Mouse (Mus musculus): ENCODE measurements around the gene Numbl. TPM values are rescaled to one million over a fixed set of nuclear protein-coding genes. Genes with fewer than 3 reads are reported as not detected.

Gene Numbl
- total and polyA plus RNA-seq, 3 experiments = 3.7 to 9.7 (median 6.1) TPM

GRCm38 (mm10) chr7:27224877-27225575 is 33.2 kb upstream of the Numbl start:
- WGBS = 67% methylated on average over 11 of the region's 11 CpGs
- Histone ChIP-seq H3K36me3 (ENCODE audit: control insufficient read depth, insufficient read depth, low read length) (no peaks in the 10 kb centered on the region), H3K4me1 (ENCODE audit: control insufficient read depth, insufficient read depth, low read length) (peaks cover 24% of the 10 kb centered on the region), H3K9ac (ENCODE audit: low read depth, low read length) (peak overlapping the region; percentile 50), H3K27me3 (ENCODE audit: control insufficient read depth, insufficient read depth, low read length) (no peaks in the 10 kb centered on the region), H3K79me2 (replicated peaks; ENCODE audit: control insufficient read depth, insufficient read depth, low read length) (peaks cover 3% of the 10 kb centered on the region; the same call in 1 of the 2 replicates), H3K4me3 (no peak overlapping the region), H3K27ac (no peak overlapping the region; the same call in 1 of the 2 replicates)
- TF ChIP-seq EP300 (IDR thresholded peaks at IDR 0.05; ENCODE audit: insufficient read depth, low read depth, low read length) (no peak), POLR2A (IDR thresholded peaks at IDR 0.05; ENCODE audit: insufficient read depth, low read depth, low read length) (no peak), CTCF (IDR thresholded peaks at IDR 0.05) (no peak)
- peak; percentile 46 to 56 for DNase-seq
- intact Hi-C loops (cut with DNase I) = loop anchor here (5.0 kb wide), 1 partner anchor 68 kb away; no protein-coding TSS in a partner anchor

DNA sequence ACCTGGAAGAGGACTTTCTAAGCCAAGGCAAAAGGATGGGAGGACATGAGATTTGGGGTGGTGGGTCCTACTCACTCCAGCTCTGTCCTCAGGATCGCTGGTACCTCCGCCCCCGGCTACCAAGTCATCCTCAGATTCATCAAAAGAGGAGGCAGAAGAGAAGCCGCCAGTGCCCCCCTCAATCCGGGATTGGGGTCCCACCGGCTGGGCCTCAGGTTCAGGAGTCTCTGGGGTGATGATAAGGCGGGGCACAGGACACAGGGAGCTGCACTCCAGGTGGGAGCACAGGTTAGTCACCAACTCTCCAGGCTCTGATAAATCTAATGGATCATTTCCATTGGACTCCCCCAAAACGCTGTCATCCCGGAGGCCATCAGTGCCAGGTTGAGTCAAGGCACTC is 31.0 kb upstream of the Numbl start:
- TF ChIP-seq EP300 (IDR thresholded peaks at IDR 0.05; ENCODE audit: insufficient read depth, low read depth, low read length) = no peak
- no peak for TF ChIP-seq POLR2A (IDR thresholded peaks at IDR 0.05; ENCODE audit: insufficient read depth, low read depth, low read length)
- TF ChIP-seq CTCF (IDR thresholded peaks at IDR 0.05) = no peak
- intact Hi-C loops (cut with DNase I) = loop anchor here (5.0 kb wide), 1 partner anchor 70 kb away; no protein-coding TSS in a partner anchor
- peak overlapping the region; percentile 84 for H3K9ac ChIP-seq (ENCODE audit: low read depth, low read length)
- H3K79me2 ChIP-seq (replicated peaks; ENCODE audit: control insufficient read depth, insufficient read depth, low read length) = peaks cover 3% of the 10 kb centered on the region; the same call in 1 of the 2 replicates
- peak overlapping the region; percentile 71 for H3K4me3 ChIP-seq
- peaks cover 21% of the 10 kb centered on the region for H3K4me1 ChIP-seq (ENCODE audit: control insufficient read depth, insufficient read depth, low read length)
- no peak overlapping the region for H3K27ac ChIP-seq
- no peaks in the 10 kb centered on the region for H3K36me3 ChIP-seq (ENCODE audit: control insufficient read depth, insufficient read depth, low read length)
- WGBS = 42% methylated on average over 9 of the region's 9 CpGs
- no peaks in the 10 kb centered on the region for H3K27me3 ChIP-seq (ENCODE audit: control insufficient read depth, insufficient read depth, low read length)
- no peak for DNase-seq

- Histone ChIP-seq H3K27ac (peak overlapping the region; percentile 95), H3K36me3 (ENCODE audit: control insufficient read depth, insufficient read depth, low read length) (no peaks in the 10 kb centered on the region), H3K9ac (ENCODE audit: low read depth, low read length) (peak overlapping the region; percentile 84), H3K4me3 (peak overlapping the region; percentile 71), H3K27me3 (ENCODE audit: control insufficient read depth, insufficient read depth, low read length) (no peaks in the 10 kb centered on the region), H3K4me1 (ENCODE audit: control insufficient read depth, insufficient read depth, low read length) (peaks cover 21% of the 10 kb centered on the region), H3K79me2 (replicated peaks; ENCODE audit: control insufficient read depth, insufficient read depth, low read length) (peaks cover 3% of the 10 kb centered on the region; the same call in 1 of the 2 replicates)
- WGBS = 5% methylated on average over 10 of the region's 10 CpGs
- no peak for TF ChIP-seq CTCF (IDR thresholded peaks at IDR 0.05)
- no peak for TF ChIP-seq POLR2A (IDR thresholded peaks at IDR 0.05; ENCODE audit: insufficient read depth, low read depth, low read length)
- TF ChIP-seq EP300 (IDR thresholded peaks at IDR 0.05; ENCODE audit: insufficient read depth, low read depth, low read length) = no peak
- intact Hi-C loops (cut with DNase I) = loop anchor here (1.0 to 5.0 kb wide), 2 partner anchors 32 to 70 kb away; partner anchors contain the start of gene BC024978
- no peak for DNase-seq
Observed at GRCm38 (mm10) chr7:27227676-27228075, 30.6 kb upstream of the Numbl start.

DNA sequence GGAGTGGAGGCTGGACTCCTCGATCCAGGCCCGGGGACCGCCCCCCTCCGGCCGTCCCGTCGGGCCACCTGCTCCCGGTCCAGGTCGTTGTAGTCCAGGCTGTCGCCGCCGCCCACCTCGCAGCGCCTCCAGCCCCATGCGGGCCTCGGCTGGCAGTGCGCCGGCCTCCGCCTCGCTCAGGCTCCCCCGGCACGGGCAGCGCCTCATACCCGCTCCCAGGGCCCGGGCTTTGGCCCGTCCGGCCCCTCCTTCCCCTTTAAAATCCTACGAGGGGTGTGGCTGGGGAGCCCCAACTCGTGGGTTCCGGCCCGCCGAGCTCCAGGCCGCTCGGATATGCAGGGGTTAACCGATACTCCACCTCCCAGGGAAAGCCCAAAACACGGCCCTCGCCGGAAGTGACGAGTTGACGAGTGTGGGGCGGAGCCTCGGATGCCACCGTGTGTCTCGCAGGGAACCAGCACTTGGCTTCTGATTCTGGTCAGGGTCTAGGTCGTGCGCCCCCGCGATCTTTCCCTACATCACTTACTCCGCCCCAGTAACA is 29.9 kb upstream of the Numbl start, which contains the start of gene Itpkc:
Itpkc (minus strand) TSS at position 381 of the 541 bp plus-strand sequence.
- WGBS = under 1% methylated on average over 49 of the region's 49 CpGs
- Histone ChIP-seq H3K9ac (ENCODE audit: low read depth, low read length) (peak within 1 kb of the TSS; percentile 84), H3K36me3 (ENCODE audit: control insufficient read depth, insufficient read depth, low read length) (no peaks in the 10 kb centered on the region), H3K27ac (peak within 1 kb of the TSS; percentile 95), H3K79me2 (replicated peaks; ENCODE audit: control insufficient read depth, insufficient read depth, low read length) (peaks cover 3% of the 10 kb centered on the region; the same call in 1 of the 2 replicates), H3K4me3 (peak within 1 kb of the TSS; percentile 71), H3K4me1 (ENCODE audit: control insufficient read depth, insufficient read depth, low read length) (peaks cover 20% of the 10 kb centered on the region), H3K27me3 (ENCODE audit: control insufficient read depth, insufficient read depth, low read length) (no peaks in the 10 kb centered on the region)
- intact Hi-C loops (cut with DNase I) = loop anchor here (1.0 to 5.0 kb wide), 2 partner anchors 33 to 71 kb away; partner anchors contain the start of gene BC024978
- peak; percentile 28 for TF ChIP-seq CTCF (IDR thresholded peaks at IDR 0.05)
- peak; percentile 99 for TF ChIP-seq POLR2A (IDR thresholded peaks at IDR 0.05; ENCODE audit: insufficient read depth, low read depth, low read length)
- TF ChIP-seq EP300 (IDR thresholded peaks at IDR 0.05; ENCODE audit: insufficient read depth, low read depth, low read length) = peak; percentile 39; the same call in 1 of the 2 replicates
- DNase-seq = peak; percentile 92 to 93

GRCm38 (mm10) chr7:27228865-27229264 is 29.4 kb upstream of the Numbl start:
- Histone ChIP-seq H3K27ac (peak overlapping the region; percentile 95), H3K9ac (ENCODE audit: low read depth, low read length) (peak overlapping the region; percentile 83), H3K4me3 (peak overlapping the region; percentile 71), H3K79me2 (replicated peaks; ENCODE audit: control insufficient read depth, insufficient read depth, low read length) (peaks cover 3% of the 10 kb centered on the region; the same call in 1 of the 2 replicates), H3K27me3 (ENCODE audit: control insufficient read depth, insufficient read depth, low read length) (no peaks in the 10 kb centered on the region), H3K36me3 (ENCODE audit: control insufficient read depth, insufficient read depth, low read length) (no peaks in the 10 kb centered on the region), H3K4me1 (ENCODE audit: control insufficient read depth, insufficient read depth, low read length) (peaks cover 20% of the 10 kb centered on the region)
- WGBS = 15% methylated on average over 6 of the region's 6 CpGs
- intact Hi-C loops (cut with DNase I) = loop anchor here (1.0 to 5.0 kb wide), 2 partner anchors 34 to 72 kb away; partner anchors contain the start of gene BC024978
- no peak for DNase-seq
- no peak for TF ChIP-seq EP300 (IDR thresholded peaks at IDR 0.05; ENCODE audit: insufficient read depth, low read depth, low read length)
- no peak for TF ChIP-seq POLR2A (IDR thresholded peaks at IDR 0.05; ENCODE audit: insufficient read depth, low read depth, low read length)
- no peak for TF ChIP-seq CTCF (IDR thresholded peaks at IDR 0.05)
